Mouse (Mus musculus) stomach, embryonic 14.5 days (tissue): Measurements from ENCODE around the gene Rock2. TPM values are rescaled to one million over a fixed set of nuclear protein-coding genes. Genes with fewer than 3 reads are reported as not detected.
"Not testable (repeated sequence)": the region's sequence is repeated elsewhere in the genome, so short reads cannot be mapped to it uniquely, and the experiment has no call there.

Experiments used
- ATAC-seq: fragments of 200-750 bp; cut with Nextera tagmentation; 2 replicates; pipeline ENCODE4 v1.8.0; 2017; ENCODE audit warnings: low read depth, moderate TSS enrichment; ENCODE audit not compliant: insufficient number of reproducible peaks, insufficient read depth, low FRiP score
- H3K27ac ChIP-seq: fragments of 300-500 bp; sonication (generic); 2 replicates; pipeline ENCODE4 v1.5.1; 2014; ENCODE audit warnings: mild to moderate bottlenecking, low read length, moderate library complexity, mixed read lengths
- H3K27me3 ChIP-seq: fragments of 300-500 bp; sonication (generic); 2 replicates; pipeline ENCODE4 v1.6.1; 2014; ENCODE audit warnings: low read length, control low read depth, mixed read lengths; ENCODE audit not compliant: control insufficient read depth, insufficient read depth
- H3K36me3 ChIP-seq: fragments of 300-500 bp; sonication (generic); 2 replicates; pipeline ENCODE4 v1.6.1; 2014; ENCODE audit warnings: mild to moderate bottlenecking, control low read depth, low read length, moderate library complexity, mixed read lengths; ENCODE audit not compliant: control insufficient read depth, insufficient read depth
- H3K4me1 ChIP-seq: fragments of 300-500 bp; sonication (generic); 2 replicates; pipeline ENCODE4 v1.6.1; 2014; ENCODE audit warnings: low read length, control low read depth, mixed read lengths; ENCODE audit not compliant: control insufficient read depth, insufficient read depth
- H3K4me2 ChIP-seq: fragments of 300-500 bp; sonication (generic); replicated peaks from 2 replicates; pipeline ENCODE4 v1.6.1; 2014; ENCODE audit warnings: low read depth, low read length, control low read depth
- H3K4me3 ChIP-seq: fragments of 300-500 bp; sonication (generic); 2 replicates; pipeline ENCODE4 v1.5.1; 2014; ENCODE audit warnings: low read depth, low read length, control low read depth
- H3K9ac ChIP-seq: fragments of 300-500 bp; sonication (generic); replicated peaks from 2 replicates; pipeline ENCODE4 v1.6.1; 2014; ENCODE audit warnings: low read depth, mild to moderate bottlenecking, control low read depth, low read length, moderate library complexity, mixed read lengths
- H3K9me3 ChIP-seq: fragments of 300-500 bp; sonication (generic); 2 replicates; pipeline ENCODE4 v1.6.1; 2016; ENCODE audit warnings: low read depth, low read length, control low read depth; ENCODE audit not compliant: control insufficient read depth
- WGBS: fragments of 180-500 bp; shearing (Covaris S2); extraction: QIAGEN DNeasy Blood & Tissue Kit; methylation state at CpG from one replicate; pipeline ENCODE4 v1.1.7; 2014; 5-methylcytosine and 5-hydroxymethylcytosine counted together
- polyA plus RNA-seq: library from polyadenylated mRNA; unstranded; fragments of >200 nt; fragmentation: Nextera tagmentation; extraction: Ambion mirVana; gene quantifications from 2 replicates; pipeline ENCODE4 v1.2.1, GENCODE M21; 2014

Rock2 gene
- polyA plus RNA-seq, 1 experiment from 2014 or later = 25.5 TPM

DNA sequence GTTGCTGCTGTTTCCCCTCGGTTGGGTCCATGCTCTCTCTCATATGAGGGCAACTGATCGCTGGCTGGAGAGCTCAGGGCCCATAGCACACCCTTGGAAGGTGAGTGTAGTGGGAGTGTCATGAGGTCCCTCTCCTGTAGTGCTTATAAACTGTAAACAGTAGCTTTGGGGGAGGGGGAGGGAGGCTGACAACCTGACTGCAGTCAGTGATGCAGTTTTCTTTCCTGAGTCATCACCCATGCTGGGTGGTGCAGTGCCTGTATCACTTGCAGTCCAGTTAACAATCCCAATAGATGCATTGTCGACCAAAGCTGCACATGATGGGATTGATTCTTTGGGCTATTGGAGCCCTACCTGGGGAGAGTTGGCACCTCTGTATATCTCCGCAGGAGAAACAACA, 106.5 kb downstream of the Rock2 start:
- H3K9me3 ChIP-seq = no peaks in the 10 kb centered on the region
- WGBS = 57% methylated on average over 4 of the region's 4 CpGs
- no peak for ATAC-seq
- no peaks in the 10 kb centered on the region for H3K36me3 ChIP-seq
- no peak overlapping the region for H3K9ac ChIP-seq
- 0 out of 2 replicates have a peak, but pooled peaks cover 4% of the 10 kb centered on the region for H3K27me3 ChIP-seq
- H3K4me1 ChIP-seq = peaks cover 9% of the 10 kb centered on the region; the same call in 1 of the 2 replicates
- no peak overlapping the region for H3K4me2 ChIP-seq
- no peak overlapping the region for H3K27ac ChIP-seq
- H3K4me3 ChIP-seq = no peak overlapping the region

GRCm38 (mm10) chr12:17009466-17009865, 114.8 kb downstream of the Rock2 start:
- no peak overlapping the region for H3K4me3 ChIP-seq
- H3K27me3 ChIP-seq = no peaks in the 10 kb centered on the region
- WGBS = 93% methylated on average over 6 of the region's 6 CpGs
- no peak overlapping the region for H3K27ac ChIP-seq
- H3K4me2 ChIP-seq = no peak overlapping the region
- H3K4me1 ChIP-seq = peaks cover 4% of the 10 kb centered on the region; the same call in 1 of the 2 replicates
- no peaks in the 10 kb centered on the region for H3K9me3 ChIP-seq
- no peak overlapping the region for H3K9ac ChIP-seq
- no peak for ATAC-seq
- no peaks in the 10 kb centered on the region for H3K36me3 ChIP-seq

DNA sequence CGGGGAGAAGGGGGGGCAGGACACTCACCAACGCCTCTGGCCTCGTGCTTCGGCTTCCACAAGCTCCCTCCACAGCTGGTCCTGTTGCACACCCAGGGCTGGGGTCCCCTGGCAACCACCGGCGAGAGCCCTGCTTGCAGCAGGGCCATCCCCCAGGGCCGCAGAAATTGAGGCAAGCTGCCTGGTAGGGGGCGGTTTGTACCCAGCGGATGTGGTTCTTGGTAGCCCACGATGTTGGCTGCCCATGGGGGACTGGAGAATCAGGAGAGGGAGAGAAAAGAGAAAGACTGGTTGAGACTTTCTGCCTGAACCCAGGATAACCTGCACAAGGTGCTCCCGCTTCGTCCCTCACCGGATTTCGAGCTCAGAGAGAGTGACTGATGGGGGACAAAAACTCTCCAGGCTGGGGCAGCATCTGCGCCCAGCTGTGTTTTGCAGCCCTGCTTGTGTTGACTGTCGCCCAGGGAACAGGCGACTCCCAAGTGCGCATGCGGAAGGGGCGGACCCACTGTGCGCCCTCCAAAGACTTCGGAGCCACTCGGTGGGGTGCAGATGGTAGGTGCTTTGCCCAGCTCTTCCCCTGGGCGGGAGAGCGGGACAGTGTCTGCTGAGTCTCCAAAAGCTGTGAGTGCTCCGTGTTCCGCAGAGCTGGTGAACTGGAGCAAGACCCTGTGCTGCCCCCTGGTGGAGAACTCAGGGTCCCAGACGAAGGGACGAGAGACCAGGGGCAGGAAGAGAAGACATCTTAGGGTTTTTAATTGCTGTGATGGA, 116.6 kb downstream of the Rock2 start, which contains the start of gene 2410004P03Rik:
TSS of gene 2410004P03Rik (minus strand) at position 628 of the 771 bp plus-strand sequence.
- Histone ChIP-seq H3K9ac (no peak within 1 kb of the TSS), H3K27ac (no peak within 1 kb of the TSS), H3K9me3 (no peaks in the 10 kb centered on the region), H3K4me3 (peak within 1 kb of the TSS; percentile 38), H3K4me1 (peaks cover 4% of the 10 kb centered on the region; the same call in 1 of the 2 replicates), H3K27me3 (no peaks in the 10 kb centered on the region), H3K4me2 (peak within 1 kb of the TSS; percentile 54), H3K36me3 (no peaks in the 10 kb centered on the region)
- WGBS = 8% methylated on average over 29 of the region's 29 CpGs
- ATAC-seq = peak; percentile 57; the same call in 1 of the 2 replicates

DNA sequence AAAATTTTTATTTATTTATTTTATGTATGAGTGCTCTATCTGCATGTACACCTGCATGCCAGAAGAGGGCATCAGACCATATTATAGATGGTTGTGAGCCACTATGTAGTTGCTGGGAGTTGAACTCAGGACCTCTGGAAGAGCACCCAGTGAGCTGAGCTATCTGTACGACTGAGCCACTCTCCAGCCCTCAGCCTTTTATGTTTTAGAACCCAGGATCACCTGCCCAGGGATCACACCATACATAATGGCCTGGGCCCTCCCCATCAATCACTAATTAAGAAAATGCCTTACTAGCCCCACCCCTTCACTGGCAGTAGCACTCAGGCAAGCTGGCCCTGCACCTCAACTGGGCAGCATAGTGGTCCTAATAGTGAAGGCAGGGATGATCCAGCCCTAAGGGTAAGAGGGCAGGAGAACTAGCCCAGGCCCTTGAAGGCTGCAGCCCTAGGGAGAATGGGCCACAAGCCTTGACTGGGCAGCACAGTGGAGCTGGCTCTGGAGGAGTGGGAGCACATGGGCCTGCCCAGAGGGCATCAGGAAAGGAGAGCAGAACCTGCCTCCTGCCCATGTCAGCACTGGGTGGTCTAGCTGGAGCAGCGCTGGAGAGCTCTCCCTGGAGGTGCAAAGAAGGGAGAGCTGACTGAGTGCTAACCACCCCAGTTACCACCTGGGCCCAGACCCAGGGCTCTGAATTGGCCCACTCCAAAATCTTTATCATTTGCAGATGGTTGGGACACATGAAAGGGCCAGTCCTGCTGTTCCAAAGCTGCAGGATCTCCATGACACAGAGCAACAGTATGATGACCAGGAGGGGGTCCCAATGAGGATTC, 117.6 kb downstream of the Rock2 start:
- no peak overlapping the region for H3K9ac ChIP-seq
- H3K4me2 ChIP-seq = no peak overlapping the region
- H3K36me3 ChIP-seq = no peaks in the 10 kb centered on the region
- no peak overlapping the region for H3K4me3 ChIP-seq
- H3K4me1 ChIP-seq = peaks cover 4% of the 10 kb centered on the region; the same call in 1 of the 2 replicates
- H3K27ac ChIP-seq = no peak overlapping the region
- peak; percentile 38; the same call in 1 of the 2 replicates for ATAC-seq
- H3K9me3 ChIP-seq = no peaks in the 10 kb centered on the region
- no peaks in the 10 kb centered on the region for H3K27me3 ChIP-seq
- 82% methylated on average over 2 of the region's 2 CpGs for WGBS

- H3K36me3 ChIP-seq = no peaks in the 10 kb centered on the region
- no peaks in the 10 kb centered on the region for H3K27me3 ChIP-seq
- no peak overlapping the region for H3K4me3 ChIP-seq
- no peaks in the 10 kb centered on the region for H3K9me3 ChIP-seq
- no peak overlapping the region for H3K4me2 ChIP-seq
- peaks cover 4% of the 10 kb centered on the region; the same call in 1 of the 2 replicates for H3K4me1 ChIP-seq
- no peak overlapping the region for H3K27ac ChIP-seq
- ATAC-seq = no peak
- H3K9ac ChIP-seq = no peak overlapping the region
- WGBS = 63% methylated on average over 2 of the region's 2 CpGs
Measured at GRCm38 (mm10) chr12:17015711-17016110, 121.0 kb downstream of the Rock2 start.

DNA sequence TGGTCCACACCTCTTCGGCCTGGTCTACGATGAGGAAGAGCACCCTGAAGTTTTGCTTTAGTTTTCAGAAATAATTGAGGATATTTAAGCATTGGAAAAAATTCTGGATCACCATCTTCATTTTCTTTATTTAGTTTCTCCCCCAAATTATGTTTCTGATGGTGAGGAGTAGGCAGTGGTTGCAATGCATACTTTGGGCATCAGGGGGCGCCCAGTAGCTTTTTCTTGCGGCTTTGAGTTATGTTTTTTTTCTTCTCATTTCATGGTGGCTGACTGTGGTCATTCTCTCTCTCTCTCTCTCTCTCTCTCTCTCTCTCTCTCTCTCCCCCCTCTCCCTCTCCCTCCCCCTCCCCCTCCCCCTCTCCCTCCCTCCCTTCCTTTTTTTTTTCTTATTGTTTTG, 123.8 kb downstream of the Rock2 start:
- Histone ChIP-seq H3K4me2 (no peak overlapping the region), H3K4me3 (no peak overlapping the region), H3K27ac (no peak overlapping the region), H3K9ac (no peak overlapping the region), H3K4me1 (no peaks in the 10 kb centered on the region), H3K27me3 (no peaks in the 10 kb centered on the region), H3K36me3 (no peaks in the 10 kb centered on the region), H3K9me3 (no peaks in the 10 kb centered on the region)
- 34% methylated on average over 4 of the region's 4 CpGs for WGBS
- ATAC-seq = no peak

DNA sequence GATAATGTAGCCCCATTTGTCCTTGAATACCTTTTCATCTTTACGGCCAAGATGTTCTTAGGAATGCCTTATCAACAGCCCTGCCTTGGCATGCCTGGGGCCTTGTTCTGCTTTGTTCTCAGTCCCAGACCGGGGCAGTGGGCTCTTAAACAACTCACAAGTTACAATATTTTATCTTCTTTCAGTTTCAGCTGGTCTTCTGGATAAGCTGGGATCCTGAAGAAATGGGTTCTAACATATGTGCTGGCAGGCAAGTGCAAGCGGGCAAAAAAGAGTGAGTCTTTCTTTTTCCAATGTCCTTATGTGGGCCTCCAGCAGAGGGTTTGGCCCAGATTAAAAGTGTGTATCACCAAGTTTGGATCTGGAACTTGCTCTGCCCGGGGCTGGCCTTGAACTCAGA, 126.4 kb downstream of the Rock2 start:
- H3K4me3 ChIP-seq, H3K27ac ChIP-seq, H3K9me3 ChIP-seq, H3K4me2 ChIP-seq, H3K36me3 ChIP-seq, H3K4me1 ChIP-seq, H3K27me3 ChIP-seq, ATAC-seq, H3K9ac ChIP-seq: not testable (repeated sequence)
- 81% methylated on average over 4 of the region's 4 CpGs for WGBS

DNA sequence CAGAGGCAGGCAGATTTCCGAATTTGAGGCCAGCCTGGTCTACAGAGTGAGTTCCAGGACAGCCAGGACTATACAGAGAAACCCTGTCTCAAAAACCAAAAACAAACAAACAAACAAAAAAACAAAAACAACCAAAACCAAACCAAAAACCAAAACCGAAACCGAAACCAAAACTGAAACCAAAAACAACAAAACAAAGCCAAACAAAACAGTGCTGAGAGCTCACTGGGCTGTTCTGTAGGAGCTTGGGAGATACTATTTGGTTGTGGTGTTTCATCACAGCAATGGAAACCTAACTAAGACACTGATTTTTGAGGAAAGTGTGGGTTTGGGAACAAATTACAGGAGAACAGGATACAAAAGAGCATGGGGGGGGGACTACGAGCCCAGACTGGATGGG, 127.5 kb downstream of the Rock2 start:
- no peak overlapping the region for H3K27ac ChIP-seq
- no peaks in the 10 kb centered on the region for H3K36me3 ChIP-seq
- H3K4me3 ChIP-seq = no peak overlapping the region
- no peak overlapping the region for H3K4me2 ChIP-seq
- no peaks in the 10 kb centered on the region for H3K9me3 ChIP-seq
- H3K27me3 ChIP-seq = no peaks in the 10 kb centered on the region
- 88% methylated on average over 4 of the region's 4 CpGs for WGBS
- H3K9ac ChIP-seq = no peak overlapping the region
- H3K4me1 ChIP-seq = no peaks in the 10 kb centered on the region
- no peak for ATAC-seq
